Mouse (Mus musculus) MEL (cell line): ENCODE results near the gene Fam69a. TPM values are rescaled to one million over a fixed set of nuclear protein-coding genes. Genes with fewer than 3 reads are reported as not detected.

Source experiments
- DNase-seq: peaks from one replicate; pipeline ENCODE4 v3.0.0; 2011; ENCODE audit warnings: low read depth, low spot score
- H3K27ac ChIP-seq: 2 replicates; pipeline ENCODE4 v1.5.1; 2012; ENCODE audit warnings: low read depth, mild to moderate bottlenecking, control low read depth, low read length, moderate library complexity; ENCODE audit not compliant: control insufficient read depth
- H3K27me3 ChIP-seq, 2 experiments: fragments of 150-350 bp in 1 of 2; sonication (generic) in 1 of 2; 2 replicates each; pipeline ENCODE4 v1.6.1; 2012; ENCODE audit warnings: low read length in 2 of 2, mild to moderate bottlenecking in 2 of 2, improper control_type of control experiment in 1 of 2, moderate library complexity in 1 of 2; ENCODE audit not compliant: insufficient read depth in 2 of 2, control insufficient read depth in 1 of 2
- H3K36me3 ChIP-seq, 2 experiments: 2 replicates each; pipeline ENCODE4 v1.6.1; 2012 to 2014; ENCODE audit warnings: low read length in 2 of 2, improper control_type of control experiment in 1 of 2, inconsistent platforms in 1 of 2, mild to moderate bottlenecking in 1 of 2; ENCODE audit not compliant: insufficient read depth in 2 of 2, control insufficient read depth in 1 of 2
- H3K4me1 ChIP-seq, 2 experiments: fragments of 150-350 bp in 1 of 2; sonication (generic) in 1 of 2; 2 replicates each; pipeline ENCODE4 v1.6.1; 2012; ENCODE audit warnings: low read length in 2 of 2, improper control_type of control experiment in 1 of 2, mild to moderate bottlenecking in 1 of 2; ENCODE audit not compliant: insufficient read depth in 2 of 2, control insufficient read depth in 1 of 2
- H3K4me3 ChIP-seq, 2 experiments: fragments of 150-350 bp in 1 of 2; sonication (generic) in 1 of 2; 2 replicates each; pipeline ENCODE4 v1.5.1; 2012; ENCODE audit warnings: low read depth in 2 of 2, low read length in 2 of 2, mild to moderate bottlenecking in 2 of 2, moderate library complexity in 2 of 2, control low read depth in 1 of 2, improper control_type of control experiment in 1 of 2; ENCODE audit not compliant: control insufficient read depth in 1 of 2, insufficient read depth in 1 of 2
- H3K79me2 ChIP-seq: 2 replicates; pipeline ENCODE4 v1.6.1; 2012; ENCODE audit warnings: mild to moderate bottlenecking, low read length, moderate library complexity; ENCODE audit not compliant: control insufficient read depth, poor library complexity, insufficient read depth
- H3K9ac ChIP-seq: 2 replicates; pipeline ENCODE4 v1.6.1; 2012; ENCODE audit warnings: low read depth, mild to moderate bottlenecking, control low read depth, low read length, moderate library complexity; ENCODE audit not compliant: control insufficient read depth, poor library complexity, severe bottlenecking
- H3K9me3 ChIP-seq: fragments of 150-350 bp; sonication (generic); replicated peaks from 2 replicates; pipeline ENCODE4 v1.6.1; 2012; ENCODE audit warnings: mild to moderate bottlenecking, low read length, improper control_type of control experiment, moderate library complexity; ENCODE audit not compliant: insufficient read depth
- BHLHE40 ChIP-seq: IDR thresholded peaks from 2 replicates; pipeline ENCODE4 v1.6.1; 2012; ENCODE audit warnings: low read depth, mild to moderate bottlenecking, inconsistent platforms, low read length, improper control_type of control experiment, borderline replicate concordance
- CHD1 ChIP-seq: IDR thresholded peaks from 2 replicates; pipeline ENCODE4 v1.6.1; 2012; ENCODE audit warnings: low read depth, mild to moderate bottlenecking, inconsistent platforms, low read length, improper control_type of control experiment
- CHD2 ChIP-seq: IDR thresholded peaks from 2 replicates; pipeline ENCODE4 v1.6.1; 2011; ENCODE audit warnings: low read length, improper control_type of control experiment
- E2F4 ChIP-seq: IDR thresholded peaks from 2 replicates; pipeline ENCODE4 v1.6.1; 2011; ENCODE audit warnings: low read depth, low read length, improper control_type of control experiment, borderline replicate concordance
- ELF1 ChIP-seq: IDR thresholded peaks from 2 replicates; pipeline ENCODE4 v1.6.1; 2014; ENCODE audit warnings: low read depth, mild to moderate bottlenecking, inconsistent platforms, low read length, improper control_type of control experiment, moderate library complexity
- ETS1 ChIP-seq: IDR thresholded peaks from 2 replicates; pipeline ENCODE4 v1.6.1; 2012; ENCODE audit warnings: low read depth, mild to moderate bottlenecking, inconsistent platforms, low read length, improper control_type of control experiment, moderate library complexity
- GATA1 ChIP-seq: IDR thresholded peaks from 2 replicates; pipeline ENCODE4 v1.6.1; 2011; ENCODE audit warnings: low read depth, low read length, improper control_type of control experiment
- HCFC1 ChIP-seq: IDR thresholded peaks from 2 replicates; pipeline ENCODE4 v1.6.1; 2012; ENCODE audit warnings: low read depth, mild to moderate bottlenecking, inconsistent platforms, low read length, improper control_type of control experiment, moderate library complexity
- KAT2A ChIP-seq: conservative IDR thresholded peaks from 2 replicates; pipeline ENCODE4 v1.6.1; 2012; ENCODE audit warnings: low read depth, low read length, improper control_type of control experiment, inconsistent platforms
- MAFK ChIP-seq: IDR thresholded peaks from 2 replicates; pipeline ENCODE4 v1.6.1; 2011; ENCODE audit warnings: low read depth, mild to moderate bottlenecking, low read length, improper control_type of control experiment, borderline replicate concordance
- MAX ChIP-seq: IDR thresholded peaks from 2 replicates; pipeline ENCODE4 v1.6.1; 2011; ENCODE audit warnings: low read length, improper control_type of control experiment
- MAZ ChIP-seq: IDR thresholded peaks from 2 replicates; pipeline ENCODE4 v1.6.1; 2012; ENCODE audit warnings: low read depth, mild to moderate bottlenecking, inconsistent platforms, low read length, improper control_type of control experiment
- MEF2A ChIP-seq: IDR thresholded peaks from 2 replicates; pipeline ENCODE4 v1.6.1; 2014; ENCODE audit warnings: low read depth, mild to moderate bottlenecking, inconsistent platforms, low read length, improper control_type of control experiment; ENCODE audit not compliant: poor library complexity, insufficient replicate concordance, severe bottlenecking; ENCODE audit errors: extremely low read depth
- MYB ChIP-seq: IDR thresholded peaks from 2 replicates; pipeline ENCODE4 v1.6.1; 2011; ENCODE audit warnings: mild to moderate bottlenecking, low read depth, low read length, improper control_type of control experiment
- MYC ChIP-seq: IDR thresholded peaks from 2 replicates; pipeline ENCODE4 v1.6.1; 2011; ENCODE audit warnings: low read depth, mild to moderate bottlenecking, low read length, improper control_type of control experiment, moderate library complexity
- POLR2AphosphoS2 ChIP-seq: IDR thresholded peaks from 2 replicates; pipeline ENCODE4 v1.6.1; 2011; ENCODE audit warnings: low read length, improper control_type of control experiment
- POLR2AphosphoS5 ChIP-seq: IDR thresholded peaks from 2 replicates; pipeline ENCODE4 v1.6.1; 2012; ENCODE audit warnings: low read depth, borderline replicate concordance, mild to moderate bottlenecking, inconsistent platforms, low read length, moderate library complexity, mixed read lengths
- RAD21 ChIP-seq: IDR thresholded peaks from 2 replicates; pipeline ENCODE4 v1.6.1; 2011; ENCODE audit warnings: mild to moderate bottlenecking, low read depth, low read length, improper control_type of control experiment
- RCOR1 ChIP-seq: IDR thresholded peaks from 2 replicates; pipeline ENCODE4 v1.6.1; 2012; ENCODE audit warnings: low read depth, mild to moderate bottlenecking, inconsistent platforms, low read length, improper control_type of control experiment
- SIN3A ChIP-seq: IDR thresholded peaks from 2 replicates; pipeline ENCODE4 v1.6.1; 2012; ENCODE audit warnings: low read length, improper control_type of control experiment, inconsistent platforms
- TAL1 ChIP-seq: IDR thresholded peaks from 2 replicates; pipeline ENCODE4 v1.6.1; 2012; ENCODE audit warnings: mild to moderate bottlenecking, inconsistent platforms, low read length, moderate library complexity, mixed read lengths
- TBP ChIP-seq: IDR thresholded peaks from 2 replicates; pipeline ENCODE4 v1.8.0; 2011; ENCODE audit warnings: low read depth, low read length, improper control_type of control experiment
- TCF12 ChIP-seq: IDR thresholded peaks from 2 replicates; pipeline ENCODE4 v1.6.1; 2014; ENCODE audit warnings: low read depth, mild to moderate bottlenecking, inconsistent platforms, low read length, improper control_type of control experiment, moderate library complexity
- UBTF ChIP-seq: IDR thresholded peaks from 2 replicates; pipeline ENCODE4 v1.6.1; 2012; ENCODE audit warnings: low read depth, mild to moderate bottlenecking, inconsistent platforms, low read length, improper control_type of control experiment, moderate library complexity, borderline replicate concordance; ENCODE audit not compliant: insufficient read depth
- ZC3H11A ChIP-seq: IDR thresholded peaks from 2 replicates; pipeline ENCODE4 v1.6.1; 2012; ENCODE audit warnings: low read depth, mild to moderate bottlenecking, inconsistent platforms, low read length, improper control_type of control experiment
- ZKSCAN1 ChIP-seq: IDR thresholded peaks from 2 replicates; pipeline ENCODE4 v1.6.1; 2012; ENCODE audit warnings: low read depth, mild to moderate bottlenecking, inconsistent platforms, low read length, improper control_type of control experiment, moderate library complexity
- ZNF384 ChIP-seq: IDR thresholded peaks from 2 replicates; pipeline ENCODE4 v1.6.1; 2012; ENCODE audit warnings: low read depth, mild to moderate bottlenecking, inconsistent platforms, low read length, improper control_type of control experiment
- polyA plus RNA-seq, 2 experiments: library from polyadenylated mRNA; stranded (reverse) in 1 of 2; unstranded in 1 of 2; fragments of >175 nt in 1 of 2; fragments of >200 nt in 1 of 2; gene quantifications; 2 replicates each; pipeline versions ENCODE4 v1.2.1 to v1.2.4; 2012; ENCODE audit warnings: low replicate concordance in 2 of 2, low read depth in 1 of 2; ENCODE audit not compliant: insufficient read length in 2 of 2, insufficient read depth in 1 of 2, missing spikeins in 1 of 2
- total RNA-seq: library from RNA; depleted of rRNA; stranded (reverse); fragments of 300-350 nt; gene quantifications from 2 replicates; pipeline ENCODE4 v1.2.3, GENCODE M21; 2012

Gene Fam69a
- total and polyA plus RNA-seq, 3 experiments, result 8.5 to 10.6 TPM; not detected in 1

GRCm38 (mm10) chr5:107866127-107867126 lies 120.5 kb downstream of the Fam69a start (continued):
- TF ChIP-seq CHD1 (peak; percentile 64; the same call in 1 of the 2 replicates), ZC3H11A (no peak), POLR2AphosphoS2 (no peak), GATA1 (peak; percentile 96), TBP (peak; percentile 42; the same call in 1 of the 2 replicates)

GRCm38 (mm10) chr5:107863971-107864370 lies 122.9 kb downstream of the Fam69a start:
- H3K9me3 ChIP-seq, result no peaks in the 10 kb centered on the region
- peaks cover 3 to 12% of the 10 kb centered on the region in 2 experiments; a peak in 3 of 4 replicates for H3K4me1 ChIP-seq
- H3K27me3 ChIP-seq, result no peaks in the 10 kb centered on the region
- H3K79me2 ChIP-seq, result peaks cover 16% of the 10 kb centered on the region
- DNase-seq, result no peak
- no peak overlapping the region for H3K9ac ChIP-seq
- no peak for TF ChIP-seq RCOR1
- TF ChIP-seq MAX, result no peak
- TF ChIP-seq BHLHE40, result no peak
- TF ChIP-seq KAT2A, result no peak
- peaks cover 0 to 22% of the 10 kb centered on the region in 2 experiments; a peak in 2 of 4 replicates for H3K36me3 ChIP-seq
- no peak overlapping the region for H3K27ac ChIP-seq
- no peak overlapping the region for H3K4me3 ChIP-seq

DNA sequence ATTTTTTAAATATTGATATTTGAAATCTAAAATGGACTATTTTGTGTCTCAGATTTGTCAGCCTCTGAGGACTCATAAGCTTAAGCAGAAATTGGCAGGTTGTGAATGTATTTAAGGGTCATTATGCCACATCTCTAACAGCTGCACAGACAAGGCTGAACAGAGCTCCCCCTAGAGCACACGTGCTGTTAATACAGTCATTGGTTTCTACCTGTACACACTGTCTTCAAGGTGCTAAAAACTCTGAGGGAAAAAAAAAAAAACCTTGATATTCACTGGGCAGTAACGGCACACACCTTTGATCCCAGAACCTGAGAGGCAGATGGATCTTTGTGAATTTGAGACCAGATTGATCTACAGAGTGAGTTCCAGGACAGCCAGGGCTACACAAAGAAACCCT lies 127.9 kb downstream of the Fam69a start:
- Histone ChIP-seq H3K9me3 (no peaks in the 10 kb centered on the region), H3K27me3 (no peaks in the 10 kb centered on the region), H3K36me3 (peaks cover 0 to 6% of the 10 kb centered on the region in 2 experiments; a peak in 2 of 4 replicates), H3K4me3 (no peak overlapping the region), H3K79me2 (peaks cover 4% of the 10 kb centered on the region; the same call in 1 of the 2 replicates), H3K4me1 (peaks cover 1 to 2% of the 10 kb centered on the region in 2 experiments; a peak in 1 of 4 replicates), H3K27ac (no peak overlapping the region), H3K9ac (no peak overlapping the region)
- DNase-seq, result peak; percentile 47
- no peak for TF ChIP-seq GATA1
- TF ChIP-seq ZKSCAN1, result no peak
- TF ChIP-seq SIN3A, result no peak
- TF ChIP-seq ELF1, result no peak
- no peak for TF ChIP-seq POLR2AphosphoS5
- peak; percentile 40 for TF ChIP-seq RAD21
- no peak for TF ChIP-seq E2F4
- no peak for TF ChIP-seq MYB
- TF ChIP-seq MEF2A, result no peak
- no peak for TF ChIP-seq UBTF
- TF ChIP-seq TAL1, result no peak
- TF ChIP-seq MYC, result 0 out of 2 replicates have a peak, but pooled peaks have one; percentile 26
- TF ChIP-seq MAFK, result no peak
- TF ChIP-seq CHD2, result no peak
- TF ChIP-seq MAZ, result no peak
- TF ChIP-seq ETS1, result no peak
- no peak for TF ChIP-seq KAT2A
- no peak for TF ChIP-seq HCFC1
- no peak for TF ChIP-seq TCF12
- TF ChIP-seq RCOR1, result no peak
- TF ChIP-seq MAX, result peak; percentile 46; the same call in 1 of the 2 replicates
- TF ChIP-seq ZNF384, result no peak
- TF ChIP-seq TBP, result no peak
